Mouse (Mus musculus): Measurements from ENCODE around the gene Relt.

Relt gene

DNA sequence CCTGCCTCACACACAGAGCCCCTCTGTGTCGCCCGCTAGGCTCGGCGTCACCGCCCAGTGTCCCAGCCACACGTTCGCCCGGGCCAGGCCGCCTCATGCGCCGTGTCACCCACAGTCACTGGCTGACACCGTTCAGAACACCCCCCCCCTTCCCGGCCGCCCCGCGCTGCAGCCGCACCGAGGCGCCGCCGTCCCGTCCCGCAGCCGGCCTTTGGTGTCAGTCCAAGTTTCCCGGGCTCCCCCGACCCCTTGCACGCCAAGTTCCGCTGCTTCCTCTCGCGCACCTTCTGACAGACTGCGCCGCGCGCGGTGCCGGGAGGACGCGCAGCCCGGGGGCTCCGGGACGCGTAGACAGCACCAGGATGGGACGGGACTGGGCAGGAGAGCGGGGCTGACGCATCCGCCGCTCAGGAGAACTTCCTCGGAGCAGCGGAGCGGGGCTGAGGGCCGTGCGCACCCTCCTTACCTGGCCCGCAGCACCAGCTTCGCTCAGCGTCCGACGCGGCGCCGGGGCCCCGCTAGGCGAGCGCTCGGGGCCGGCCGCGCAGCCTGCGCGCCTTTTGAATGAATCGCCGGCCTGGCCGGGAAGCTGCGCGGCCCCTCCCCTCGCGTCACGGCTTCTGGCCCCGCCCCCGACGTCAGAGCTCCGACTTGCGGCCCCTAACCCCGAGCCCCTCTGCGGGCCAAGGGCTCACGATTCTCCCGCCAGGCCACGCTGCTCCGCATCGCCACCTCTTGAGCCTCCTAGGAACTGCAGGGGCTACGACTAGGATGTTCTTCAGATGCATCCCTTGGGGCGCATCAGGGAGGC is at the start of gene Relt:
Relt (minus strand) TSS at position 619 of the 811 bp plus-strand sequence.
- DNase-seq: peak; percentile 83 to 91

- no peak for DNase-seq
Measured at GRCm38 (mm10) chr7:100911791-100912190, 48.5 kb upstream of the Relt start.

DNA sequence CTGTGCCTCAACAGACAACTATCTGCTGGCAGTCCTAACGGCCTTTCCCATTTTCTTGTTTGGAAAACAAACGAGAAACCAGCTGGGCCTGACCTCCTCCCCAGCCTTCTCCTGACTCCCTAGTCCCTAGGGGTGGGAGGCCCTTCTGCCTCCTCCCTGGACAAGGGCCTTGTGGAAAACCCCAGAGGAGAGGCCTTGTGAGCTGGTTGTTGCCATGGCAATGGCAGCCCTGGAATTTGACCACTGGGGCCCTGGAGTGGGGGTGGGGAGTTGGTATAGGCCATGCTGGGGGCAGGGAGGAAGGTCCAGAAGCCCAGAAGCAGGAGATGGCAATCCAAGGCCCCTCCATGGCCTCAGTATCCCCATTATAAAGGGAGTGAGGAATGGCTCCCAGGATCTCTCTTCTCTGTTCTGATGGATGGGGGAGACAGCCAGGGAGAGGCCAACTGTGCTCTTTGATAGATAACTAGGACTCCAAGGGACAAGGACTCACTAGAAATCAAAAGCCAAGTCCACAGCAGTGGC is 48.1 kb upstream of the Relt start:
- DNase-seq: peak; percentile 59 to 75

DNA sequence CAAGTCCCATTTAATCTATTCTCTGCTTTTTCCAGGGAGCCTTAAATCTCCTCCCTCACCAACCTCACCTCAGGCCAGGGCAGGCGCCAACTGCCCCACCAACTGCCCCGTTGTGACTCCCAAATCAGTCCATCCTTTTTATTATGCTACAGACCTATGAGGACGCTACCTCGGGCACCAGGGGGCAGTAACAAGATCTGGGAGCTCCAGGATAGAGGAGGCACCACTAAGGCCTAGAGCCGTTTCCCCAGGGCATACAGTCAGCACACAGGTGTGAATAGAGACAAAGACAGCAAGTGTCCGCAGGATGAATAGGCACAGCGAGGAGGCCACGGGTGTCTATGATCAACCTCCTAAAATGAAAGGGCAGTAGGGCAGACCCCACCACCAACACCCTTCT is 45.3 kb upstream of the Relt start:
- peak; percentile 50 to 62 for DNase-seq

- peak in 1 of 2 experiments; percentile 49 for DNase-seq
Measured at GRCm38 (mm10) chr7:100908061-100908460, 44.8 kb upstream of the Relt start.

DNA sequence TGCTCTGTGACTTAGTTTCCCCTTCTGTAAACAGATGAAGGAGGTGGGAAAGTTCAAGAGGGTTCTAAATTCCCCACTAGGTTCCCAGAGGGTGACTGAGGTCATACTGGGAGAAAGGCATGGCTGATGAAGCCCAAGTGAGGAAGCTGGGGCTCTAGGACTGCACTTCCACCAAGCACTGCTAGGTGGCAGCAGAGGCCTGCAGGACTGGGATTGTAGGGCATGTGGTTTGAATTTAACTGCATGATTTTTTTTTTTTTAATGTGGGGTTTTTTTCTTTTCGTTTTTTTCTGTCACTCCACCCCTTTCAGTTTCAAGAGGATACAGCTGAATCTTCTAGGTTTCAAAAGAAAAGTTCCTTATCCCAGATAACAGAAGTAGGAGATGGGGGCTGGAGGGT is 44.0 kb upstream of the Relt start:
- DNase-seq: peak; percentile 64 to 86

GRCm38 (mm10) chr7:100906029-100906789 is 43.0 kb upstream of the Relt start:
- no peak for DNase-seq

DNA sequence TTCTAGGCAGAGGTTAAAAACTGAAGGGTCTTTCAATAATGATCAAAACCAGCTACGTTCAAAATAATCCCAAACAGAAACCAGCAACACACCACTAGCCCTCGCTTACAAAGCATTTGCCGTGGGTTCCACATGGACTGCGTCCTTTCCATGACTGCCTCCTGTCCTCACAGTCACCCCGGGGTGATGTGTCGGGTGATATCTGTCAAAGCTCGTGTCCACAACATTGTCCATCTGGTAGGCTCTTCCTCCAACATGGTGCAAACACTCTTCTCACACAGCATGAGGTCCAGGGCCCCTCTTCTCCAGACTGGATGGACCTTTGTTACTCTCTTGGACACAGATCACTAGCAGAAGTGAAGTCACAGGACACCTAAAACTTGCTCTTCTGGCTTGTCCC is 41.8 kb upstream of the Relt start:
- DNase-seq: no peak

- DNase-seq: no peak
Measured at GRCm38 (mm10) chr7:100904612-100905011, 41.4 kb upstream of the Relt start.

DNA sequence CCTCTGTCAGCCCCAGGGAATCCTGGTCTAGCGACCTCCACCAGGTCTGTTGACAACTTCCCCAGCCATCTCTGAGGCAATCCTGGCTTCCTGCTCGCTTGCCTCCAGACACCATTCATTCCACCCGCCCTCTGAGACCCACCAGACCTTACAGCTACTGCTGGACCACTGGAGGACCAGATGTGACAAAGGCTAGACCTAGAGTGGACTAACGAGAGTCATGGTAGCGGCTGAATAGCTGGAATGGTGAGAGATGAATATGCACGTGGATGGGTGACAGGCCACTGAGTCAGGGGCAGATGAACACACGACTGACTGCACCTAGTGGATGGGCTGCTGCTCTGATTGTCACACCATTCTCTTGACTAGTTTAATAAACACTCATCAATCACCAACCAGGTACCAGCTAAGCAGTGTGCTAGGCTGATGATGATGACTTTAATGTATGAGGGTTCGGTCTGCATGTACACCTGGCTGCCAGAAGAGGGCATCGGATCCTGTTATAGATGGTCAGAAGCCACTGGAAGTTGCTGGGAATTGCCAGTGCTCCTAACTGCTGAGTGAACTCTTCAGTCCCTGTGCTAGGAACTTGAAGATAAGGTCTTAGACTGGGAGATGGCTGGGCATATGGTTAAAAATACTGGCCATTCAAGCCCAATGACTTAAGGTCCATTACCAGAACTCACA is 39.3 kb upstream of the Relt start:
- DNase-seq: no peak

GRCm38 (mm10) chr7:100897828-100898227 is 34.6 kb upstream of the Relt start:
- peak in 1 of 2 experiments; percentile 38 for DNase-seq

DNA sequence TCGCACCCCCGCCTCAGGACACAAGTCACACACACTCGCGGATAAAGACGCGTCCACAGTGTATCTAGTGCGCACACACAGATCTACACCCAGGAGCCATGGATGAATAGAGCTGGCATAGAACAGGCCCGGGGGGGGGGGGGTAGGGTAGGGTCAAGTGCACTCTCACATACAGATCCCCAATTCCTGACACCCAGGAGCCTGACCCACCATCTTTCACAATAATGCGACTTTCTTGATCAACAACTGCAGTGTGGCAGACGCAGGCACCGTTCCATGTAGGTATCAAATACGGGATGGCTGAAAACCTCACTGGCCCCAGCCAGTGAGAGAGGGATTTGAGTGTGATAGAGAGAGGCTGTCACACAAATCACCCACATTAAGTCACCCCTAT is 31.6 kb upstream of the Relt start:
- DNase-seq: no peak

DNA sequence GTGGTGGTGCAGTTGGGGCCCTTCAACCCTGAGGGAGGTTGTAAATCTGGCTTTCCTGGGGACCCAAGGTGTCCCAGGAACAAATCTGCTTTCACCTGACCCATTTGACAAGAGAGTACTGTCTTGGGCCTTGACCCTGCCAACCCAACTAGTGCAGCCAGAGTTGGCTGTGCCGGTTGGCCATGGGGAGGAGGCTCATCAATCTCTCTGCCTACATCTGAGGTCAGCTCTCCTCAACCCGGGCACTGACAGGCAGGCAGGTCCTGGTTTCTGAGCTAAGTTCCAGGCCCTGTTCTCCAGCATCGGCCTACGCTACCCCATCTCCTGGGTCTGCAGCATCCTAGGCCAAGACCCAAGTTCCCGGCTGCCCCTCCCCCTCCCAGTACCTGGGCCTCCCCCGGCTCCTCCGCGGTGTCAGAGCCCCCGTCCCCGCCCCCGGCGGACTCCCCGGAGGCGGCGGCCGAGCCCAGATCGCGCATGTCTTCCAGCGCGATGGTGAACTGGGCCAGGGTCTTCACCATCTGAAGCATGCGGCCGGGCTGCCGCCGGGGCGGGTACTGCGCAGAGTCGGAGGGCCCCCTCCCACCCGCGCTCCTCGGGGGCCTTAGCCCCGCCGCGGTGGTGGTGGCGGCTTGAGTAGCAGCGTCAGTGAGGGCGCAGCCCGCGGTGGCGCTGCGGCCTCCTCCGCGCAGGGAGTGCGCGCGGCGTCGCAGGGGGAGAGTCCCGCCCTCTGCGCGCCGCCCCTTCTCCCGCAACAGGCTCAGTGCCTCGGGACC is 31.0 kb upstream of the Relt start:
- DNase-seq: no peak

DNA sequence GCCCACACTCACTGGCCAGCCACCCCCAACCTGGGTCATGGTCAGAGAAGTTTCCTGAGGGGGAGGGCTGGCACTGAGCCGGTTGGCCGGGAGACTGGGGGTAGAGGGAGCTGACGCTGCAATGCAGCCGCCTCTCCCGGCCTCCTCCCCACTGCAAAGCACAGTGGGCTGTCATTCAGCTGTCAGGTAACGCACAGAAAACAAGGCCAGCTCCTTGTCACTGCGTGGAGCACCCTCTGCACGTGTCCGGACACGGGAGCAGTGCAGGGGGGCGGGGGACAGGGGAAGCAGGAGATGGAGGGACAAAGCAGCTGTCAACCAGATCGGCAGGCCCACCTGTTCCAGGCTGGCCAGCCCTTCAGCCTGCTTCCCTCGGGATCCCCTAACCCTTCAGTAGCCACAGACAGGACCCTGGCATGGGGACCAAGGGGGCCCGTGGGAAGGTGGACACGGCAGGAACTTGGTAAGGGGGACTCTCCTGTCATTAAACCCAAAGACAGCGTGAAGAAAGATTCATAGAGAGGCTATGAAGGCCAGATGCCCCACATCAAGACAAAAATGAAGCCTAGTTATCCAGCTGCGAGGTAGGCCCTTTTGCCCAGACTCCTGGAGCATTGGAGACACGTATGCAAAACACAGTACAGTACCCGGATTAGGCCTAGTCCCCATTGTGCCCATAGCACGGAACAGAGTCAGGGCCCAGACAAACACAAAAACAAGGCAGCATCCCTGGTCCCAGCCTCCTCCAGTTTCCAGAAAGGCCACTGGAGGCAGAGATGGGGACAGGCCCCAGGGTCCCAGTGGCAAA is 30.2 kb upstream of the Relt start:
- peak in 1 of 2 experiments; percentile 38 for DNase-seq

GRCm38 (mm10) chr7:100886535-100886934 is 23.3 kb upstream of the Relt start:
- DNase-seq: peak in 1 of 2 experiments; percentile 53

GRCm38 (mm10) chr7:100884460-100884859 is 21.2 kb upstream of the Relt start:
- no peak for DNase-seq

DNA sequence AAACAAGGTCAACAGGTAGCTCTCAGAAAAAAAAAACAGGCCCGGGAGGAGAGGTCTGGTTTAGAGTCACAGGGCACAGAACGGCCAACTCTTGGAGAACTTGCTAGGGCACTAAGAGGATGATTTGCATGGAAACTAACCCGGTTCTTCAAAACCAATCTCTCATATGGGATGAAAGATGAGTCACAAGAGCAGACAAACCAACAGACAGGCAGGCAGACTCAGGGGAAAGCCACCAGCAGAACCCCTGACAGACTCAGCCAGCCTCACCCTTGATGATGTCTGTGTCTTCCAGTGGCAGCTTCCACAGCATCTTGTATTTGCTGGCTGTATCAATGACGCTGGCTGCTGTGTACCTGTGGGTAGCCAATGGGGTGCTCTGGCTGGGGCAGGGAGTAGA is 18.7 kb upstream of the Relt start:
- no peak for DNase-seq

DNA sequence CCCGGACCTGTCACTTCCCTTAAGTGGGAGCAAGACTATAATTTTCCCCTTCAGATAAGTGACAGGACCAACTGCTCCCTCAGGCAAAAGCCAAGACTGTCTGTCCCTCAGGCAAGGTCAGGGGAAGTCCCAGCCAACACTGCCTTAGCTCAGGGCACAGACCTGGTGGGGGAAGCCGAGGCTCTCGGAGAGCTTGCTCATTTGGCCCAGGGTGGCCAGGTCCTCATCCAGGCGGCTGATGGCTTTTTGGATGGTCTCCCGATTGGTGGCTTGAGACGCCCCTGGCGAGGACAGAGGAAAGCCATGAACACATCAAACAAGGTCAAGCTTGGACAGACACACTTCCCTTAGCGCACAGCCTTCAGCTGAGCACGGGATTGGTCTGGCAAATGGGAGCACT is 18.3 kb upstream of the Relt start:
- DNase-seq: no peak

DNA sequence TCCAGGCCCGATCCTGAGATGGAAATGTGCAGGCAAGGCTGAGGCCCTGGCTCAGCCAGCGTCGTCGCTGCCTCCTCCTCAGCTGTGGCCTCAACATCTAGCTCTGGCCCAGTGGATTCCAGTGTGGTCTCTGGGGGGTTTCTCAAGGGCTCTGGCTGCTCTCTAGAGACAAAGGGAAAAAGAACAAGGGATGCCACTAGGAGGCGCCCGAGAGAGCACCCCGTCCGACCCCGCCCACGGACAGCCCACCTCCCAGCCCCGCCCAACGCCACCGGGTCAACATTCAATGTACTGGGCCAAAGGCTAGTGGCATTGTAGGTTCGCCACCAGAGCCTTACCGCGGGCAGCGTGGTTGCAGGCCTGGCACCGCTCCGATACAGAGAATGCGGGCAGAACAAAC is 16.3 kb upstream of the Relt start:
- DNase-seq: peak; percentile 61 to 64

GRCm38 (mm10) chr7:100876771-100877170 is 13.5 kb upstream of the Relt start:
- no peak for DNase-seq

- DNase-seq: no peak
Measured at GRCm38 (mm10) chr7:100876293-100876692, 13.0 kb upstream of the Relt start.

- no peak for DNase-seq
Measured at GRCm38 (mm10) chr7:100875822-100876221, 12.6 kb upstream of the Relt start.

Measured in kidney, adult 8-10 months (tissue).